Mouse (Mus musculus): ENCODE data around the gene Pilra.

Gene Pilra

GRCm38 (mm10) chr5:137822602-137823001 lies 13.5 kb downstream of the Pilra start:
- no peak for DNase-seq

- no peak for DNase-seq
Observed at GRCm38 (mm10) chr5:137822126-137822525, 14.0 kb downstream of the Pilra start.

- DNase-seq, result no peak
Observed at GRCm38 (mm10) chr5:137817466-137818222, 18.4 kb downstream of the Pilra start.

GRCm38 (mm10) chr5:137808316-137808715 lies 27.8 kb downstream of the Pilra start:
- no peak for DNase-seq

- DNase-seq, result no peak
Observed at GRCm38 (mm10) chr5:137806158-137806557, 29.9 kb downstream of the Pilra start.

- DNase-seq, result no peak
Observed at GRCm38 (mm10) chr5:137800917-137801316, 35.2 kb downstream of the Pilra start.

GRCm38 (mm10) chr5:137796606-137797005 lies 39.5 kb downstream of the Pilra start:
- no peak for DNase-seq

GRCm38 (mm10) chr5:137791553-137791952 lies 44.5 kb downstream of the Pilra start:
- DNase-seq, result no peak

GRCm38 (mm10) chr5:137788946-137789531 lies 47.0 kb downstream of the Pilra start:
- DNase-seq, result no peak

GRCm38 (mm10) chr5:137788171-137788570 lies 47.9 kb downstream of the Pilra start:
- peak; percentile 59 for DNase-seq

- peak; percentile 97 for DNase-seq
Observed at GRCm38 (mm10) chr5:137787151-137787928, 48.7 kb downstream of the Pilra start, which contains the start of the genes Mepce and Zcwpw1. TSS of gene Mepce (minus strand) at chr5:137787655. TSS of gene Zcwpw1 (plus strand) at chr5:137787798.

GRCm38 (mm10) chr5:137786109-137786942 lies 49.8 kb downstream of the Pilra start:
- DNase-seq, result peak; percentile 100

GRCm38 (mm10) chr5:137785164-137786031 lies 50.7 kb downstream of the Pilra start:
- no peak for DNase-seq

- peak; percentile 38 for DNase-seq
Observed at GRCm38 (mm10) chr5:137784546-137784945, 51.5 kb downstream of the Pilra start.

GRCm38 (mm10) chr5:137783901-137784540 lies 52.1 kb downstream of the Pilra start:
- DNase-seq, result no peak

- peak; percentile 23 for DNase-seq
Observed at GRCm38 (mm10) chr5:137782776-137783522, 53.1 kb downstream of the Pilra start.

GRCm38 (mm10) chr5:137781661-137782060 lies 54.4 kb downstream of the Pilra start:
- DNase-seq, result no peak

GRCm38 (mm10) chr5:137779053-137779933 lies 56.8 kb downstream of the Pilra start:
- peak; percentile 72 for DNase-seq

GRCm38 (mm10) chr5:137778635-137779034 lies 57.4 kb downstream of the Pilra start, which contains the start of gene Ppp1r35:
TSS of gene Ppp1r35 (plus strand) at chr5:137778849.
- peak; percentile 96 for DNase-seq
